Mouse (Mus musculus) neural tube, postnatal 0 days (tissue): ENCODE measurements around the gene 3100002H09Rik. TPM values are rescaled to one million over a fixed set of nuclear protein-coding genes. Genes with fewer than 3 reads are reported as not detected.

ENCODE experiments used
- polyA plus RNA-seq: library from polyadenylated mRNA; unstranded; fragments of >200 nt; fragmentation: Nextera tagmentation; extraction: Ambion mirVana; gene quantifications from 2 replicates; pipeline ENCODE4 v1.2.1, GENCODE M21; 2015

3100002H09Rik gene
- not detected in 2 replicates for polyA plus RNA-seq

DNA sequence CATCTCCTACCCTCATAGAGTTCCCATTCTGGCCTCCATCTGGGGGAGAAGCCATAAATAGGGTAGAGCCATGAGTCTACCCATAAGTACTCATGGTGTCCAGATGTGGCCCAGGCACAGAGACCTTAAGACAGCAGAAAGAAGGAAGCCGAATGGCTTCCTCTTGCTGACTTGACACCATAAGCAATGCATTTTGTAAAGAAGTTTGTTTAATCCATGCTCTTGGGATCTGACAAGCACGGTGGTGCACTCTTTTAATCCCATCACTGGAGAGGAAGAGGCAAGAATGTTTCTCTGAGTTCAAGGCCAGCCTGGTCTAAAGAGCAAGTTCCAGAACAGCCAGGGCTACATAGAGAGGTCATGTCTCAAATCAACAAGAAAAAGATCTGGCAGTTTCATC lies at the start of gene 3100002H09Rik:
3100002H09Rik (minus strand) TSS at position 101 of the 400 bp plus-strand sequence.

DNA sequence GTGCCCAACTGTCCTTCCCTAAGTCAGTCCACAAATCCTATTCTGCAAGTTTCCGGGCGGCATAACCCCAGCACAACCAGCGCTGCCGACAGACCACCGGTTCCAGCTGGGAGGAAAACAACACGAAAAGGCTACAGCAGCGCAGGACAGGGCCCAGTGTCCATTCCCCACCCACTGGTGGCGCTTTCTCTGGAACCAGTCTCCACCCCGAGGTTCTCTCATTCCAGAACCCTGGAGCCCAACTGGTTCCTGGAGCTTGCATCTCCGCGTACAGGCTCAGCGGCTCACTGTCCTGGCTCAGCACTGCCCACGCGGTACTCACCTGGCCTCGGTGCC lies 45.9 kb upstream of the 3100002H09Rik start, which contains the start of gene Pou3f1:
Pou3f1 (plus strand) TSS at position 290 of the 336 bp plus-strand sequence.

Other genes starting within 250 kb of the 3100002H09Rik start
- gene Pou3f1, start 46.0 kb upstream of the 3100002H09Rik start, polyA plus RNA-seq: 6.4 and 7.9 TPM in 2 replicates
- 37.8 and 40.0 TPM in 2 replicates for gene Utp11, start 82.8 kb upstream of the 3100002H09Rik start, polyA plus RNA-seq
- 2.6 and 2.8 TPM in 2 replicates for gene Fhl3, start 89.9 kb upstream of the 3100002H09Rik start, polyA plus RNA-seq
- gene Sf3a3, start 104.0 kb upstream of the 3100002H09Rik start, polyA plus RNA-seq: 70.4 and 74.0 TPM in 2 replicates
- gene Inpp5b, start 131.0 kb upstream of the 3100002H09Rik start, polyA plus RNA-seq: 13.2 and 19.0 TPM in 2 replicates
- gene Mtf1, start 191.3 kb upstream of the 3100002H09Rik start, polyA plus RNA-seq: 12.1 and 12.8 TPM in 2 replicates
- 42.8 and 47.8 TPM in 2 replicates for gene Yrdc, start 239.9 kb upstream of the 3100002H09Rik start, polyA plus RNA-seq
- gene 1110065P20Rik, start 240.4 kb upstream of the 3100002H09Rik start, polyA plus RNA-seq: 169 and 185 TPM in 2 replicates